Mouse (Mus musculus) embryonic stem cell, embryonic (primary cell): ENCODE results near the gene Tbc1d17.

Source experiments
- CTCF ChIA-PET, 4 experiments: fragments of 300-600 bp in 2 of 4; fragments of 350-600 bp in 2 of 4; sonication (Branson Sonifier 250); formaldehyde crosslinking; loops; one replicate each; lab custom pipeline; 2022; ENCODE audit warnings: inconsistent platforms in 2 of 4; lab: Charles Lee
- POLR2A ChIA-PET, 4 experiments: fragments of 300-600 bp in 2 of 4; fragments of 350-600 bp in 2 of 4; sonication (Branson Sonifier 250); formaldehyde crosslinking; loops; one replicate each; lab custom pipeline; 2022; ENCODE audit warnings: antibody characterized with exemption in 4 of 4, inconsistent platforms in 1 of 4; lab: Charles Lee

Gene Tbc1d17

DNA sequence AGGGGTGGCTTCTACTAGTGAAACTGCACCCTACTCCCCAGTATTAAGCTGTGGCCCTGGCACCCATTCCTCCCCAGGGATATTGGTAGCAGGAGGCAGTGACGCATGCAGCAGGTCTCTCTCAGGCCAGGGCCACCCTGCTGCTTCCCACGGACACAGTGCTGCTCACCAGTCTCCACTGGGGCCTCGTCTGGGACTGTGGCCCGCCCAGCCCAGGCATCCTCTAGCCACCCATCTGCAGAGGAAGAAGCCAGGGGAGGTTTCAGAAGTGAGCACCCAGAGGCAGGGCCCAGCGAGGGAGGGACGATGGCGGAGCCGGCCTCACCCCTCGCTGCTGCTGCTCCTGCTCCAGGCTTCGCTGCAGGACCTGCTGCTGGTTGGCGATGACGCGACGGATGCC is 14.3 kb upstream of the Tbc1d17 start:
- ChIA-PET POLR2A (interaction anchor here in 3 of 4 experiments (0.6 to 52.0 kb wide), 7 partner anchors 8 to 89 kb away, joined by 3 to 2007 read pairs (median 3); partner anchors contain the start of genes Akt1s1 (in 2 of the 3), Tbc1d17 (in 2 of the 3), Atf5 (in 1 of the 3) and Il4i1 (in 1 of the 3)), CTCF (no interaction called here)

- ChIA-PET POLR2A (interaction anchor here (0.5 to 52.0 kb wide), 7 partner anchors 11 to 934 kb away, joined by 3 to 2007 read pairs (median 4); partner anchors contain the start of genes Akt1s1 (in 2 of the 4), Tbc1d17 (in 2 of the 4), Atf5 (in 1 of the 4) and Il4i1 (in 1 of the 4)), CTCF (interaction anchor here in 2 of 4 experiments (0.6 to 0.7 kb wide), 2 partner anchors 104 to 178 kb away, joined by 3 to 5 read pairs; no protein-coding TSS in a partner anchor)
These were observed 13.6 kb upstream of the Tbc1d17 start for GRCm38 (mm10) chr7:44862434-44862833.

DNA sequence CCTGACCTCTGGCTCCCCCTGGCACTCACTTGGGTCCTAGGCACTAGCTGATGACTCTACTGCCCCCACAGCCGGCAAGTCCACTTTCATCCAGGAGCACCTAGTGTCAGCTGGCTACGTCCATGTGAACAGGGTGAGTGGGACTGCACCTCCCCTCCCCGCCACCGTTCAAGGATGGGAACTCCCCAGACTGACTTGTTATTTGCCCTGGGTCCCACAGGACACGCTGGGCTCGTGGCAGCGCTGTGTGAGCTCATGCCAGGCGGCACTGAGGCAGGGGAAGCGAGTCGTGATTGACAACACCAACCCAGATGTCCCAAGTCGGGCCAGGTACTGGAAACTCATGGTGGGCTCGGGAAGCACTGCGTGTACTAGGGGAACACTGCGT is 12.5 kb upstream of the Tbc1d17 start:
- POLR2A ChIA-PET: interaction anchor here in 3 of 4 experiments (0.6 to 52.0 kb wide), 18 partner anchors 9 to 538 kb away, joined by 3 to 2007 read pairs (median 6); partner anchors contain the start of genes Tbc1d17 (in 3 of the 3), Akt1s1 (in 2 of the 3), Il4i1 (in 2 of the 3) and Nup62 (in 2 of the 3)
- CTCF ChIA-PET: interaction anchor here in 3 of 4 experiments (0.5 to 2.2 kb wide), 21 partner anchors 8 to 271 kb away, joined by 3 to 15 read pairs (median 5); partner anchors contain the start of genes Ptov1 (in 2 of the 3), Tbc1d17 (in 2 of the 3), Akt1s1 (in 1 of the 3) and Ap2a1 (in 1 of the 3)

- ChIA-PET CTCF (interaction anchor here (0.5 to 2.2 kb wide), 33 partner anchors 8 to 270 kb away, joined by 3 to 15 read pairs (median 4); partner anchors contain the start of genes Ptov1 (in 3 of the 4), Tbc1d17 (in 2 of the 4), Akt1s1 (in 1 of the 4) and Ap2a1 (in 1 of the 4)), POLR2A (interaction anchor here in 3 of 4 experiments (0.6 to 52.0 kb wide), 32 partner anchors 8 to 537 kb away, joined by 3 to 2007 read pairs (median 4); partner anchors contain the start of genes Tbc1d17 (in 3 of the 3), Akt1s1 (in 2 of the 3), Il4i1 (in 2 of the 3) and Nup62 (in 2 of the 3))
These were observed 11.9 kb upstream of the Tbc1d17 start for GRCm38 (mm10) chr7:44860576-44861428.

- ChIA-PET CTCF (interaction anchor here (0.6 to 2.2 kb wide), 26 partner anchors 7 to 207 kb away, joined by 3 to 15 read pairs (median 4); partner anchors contain the start of genes Ptov1 (in 3 of the 4), Tbc1d17 (in 2 of the 4), Akt1s1 (in 1 of the 4) and Ap2a1 (in 1 of the 4)), POLR2A (interaction anchor here in 3 of 4 experiments (0.6 to 52.0 kb wide), 24 partner anchors 9 to 246 kb away, joined by 3 to 2007 read pairs (median 5); partner anchors contain the start of genes Tbc1d17 (in 3 of the 3), Akt1s1 (in 2 of the 3), Il4i1 (in 2 of the 3) and Nup62 (in 2 of the 3))
These were observed 11.0 kb upstream of the Tbc1d17 start for GRCm38 (mm10) chr7:44859896-44860295.

- CTCF ChIA-PET: interaction anchor here in 2 of 4 experiments (0.8 to 1.6 kb wide), 4 partner anchors 10 to 128 kb away, joined by 4 to 11 read pairs (median 4); partner anchors contain the start of genes Akt1s1 (in 1 of the 2), Ptov1 (in 1 of the 2) and Tbc1d17 (in 1 of the 2)
- POLR2A ChIA-PET: interaction anchor here (0.6 to 52.0 kb wide), 36 partner anchors 8 to 602 kb away, joined by 3 to 2007 read pairs (median 6); partner anchors contain the start of genes Akt1s1 (in 3 of the 4), Ptov1 (in 3 of the 4), Tbc1d17 (in 3 of the 4) and Atf5 (in 2 of the 4)
These were observed 9.0 kb upstream of the Tbc1d17 start for GRCm38 (mm10) chr7:44857905-44858304.

DNA sequence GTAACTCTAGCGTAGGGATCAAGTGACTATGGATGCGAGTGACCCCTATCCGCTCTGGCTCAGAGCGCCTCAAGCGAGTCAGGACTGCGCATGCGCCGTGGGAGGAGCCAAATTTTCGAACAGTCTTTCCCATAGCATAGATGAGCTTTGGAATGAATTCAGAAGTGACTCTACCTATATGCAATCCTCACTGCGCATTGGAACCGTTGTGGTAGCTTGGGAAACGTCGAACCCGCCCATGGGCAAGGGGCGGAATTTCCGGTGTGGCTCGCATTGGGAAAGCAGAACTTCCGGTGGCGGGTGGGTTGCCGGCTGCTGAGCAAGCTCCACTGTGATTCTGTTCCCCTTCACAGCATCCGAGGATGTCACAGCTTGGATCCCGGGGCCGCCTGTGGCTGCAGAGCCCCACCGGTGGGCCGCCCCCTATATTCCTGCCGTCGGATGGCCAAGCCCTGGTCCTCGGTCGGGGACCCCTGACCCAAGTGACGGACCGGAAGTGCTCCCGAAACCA is 8.2 kb upstream of the Tbc1d17 start, which contains the start of gene Pnkp:
Gene Pnkp, plus strand, starts transcription at position 98 of the 511 bp plus-strand sequence.
- ChIA-PET POLR2A (interaction anchor here in 3 of 4 experiments (0.6 to 52.0 kb wide), 35 partner anchors 7 to 609 kb away, joined by 3 to 2007 read pairs (median 6); partner anchors contain the start of genes Atf5 (in 3 of the 3), Il4i1 (in 3 of the 3), Nup62 (in 3 of the 3) and Ptov1 (in 3 of the 3)), CTCF (interaction anchor here in 1 of 4 experiments (0.8 to 1.6 kb wide), 4 partner anchors 9 to 112 kb away, joined by 3 to 5 read pairs (median 4); partner anchors contain the start of genes Akt1s1, Ptov1 and Tbc1d17)

DNA sequence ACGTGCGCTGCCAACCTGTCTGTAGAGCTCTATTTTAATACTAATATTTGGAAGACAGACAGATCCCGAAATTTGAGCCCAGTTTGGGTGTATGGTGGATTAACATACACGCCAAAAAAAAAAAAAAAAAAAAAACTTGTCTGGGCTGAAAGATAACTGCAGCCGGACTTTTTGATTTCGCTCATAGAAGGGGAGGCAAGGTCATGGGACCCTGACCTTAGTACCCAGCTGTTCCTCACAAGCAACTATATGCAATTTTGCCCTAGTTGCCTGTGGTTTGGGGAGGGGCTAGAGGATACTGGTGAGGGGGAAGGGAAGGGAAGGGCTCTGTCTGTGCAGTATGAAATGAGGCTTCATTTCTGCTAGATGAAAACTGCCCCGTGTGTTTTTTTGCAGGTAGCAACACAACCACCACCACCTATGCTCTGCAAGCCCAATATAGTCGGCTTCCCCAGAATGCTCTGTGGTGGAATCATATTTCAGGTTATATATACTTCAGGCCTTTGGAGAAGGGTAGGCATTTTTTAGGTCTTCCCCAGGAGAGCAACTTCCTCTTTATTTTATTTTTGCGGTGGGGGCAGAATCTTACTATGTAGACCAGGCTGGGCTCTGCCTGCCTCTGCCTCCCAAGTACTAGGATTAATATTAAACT is 7.5 kb upstream of the Tbc1d17 start:
- CTCF ChIA-PET: interaction anchor here in 1 of 4 experiments (0.6 to 0.8 kb wide), 2 partner anchors 31 to 111 kb away, joined by 3 read pairs; no protein-coding TSS in a partner anchor
- POLR2A ChIA-PET: interaction anchor here in 3 of 4 experiments (0.6 to 52.0 kb wide), 36 partner anchors 7 to 600 kb away, joined by 3 to 2007 read pairs (median 7); partner anchors contain the start of genes Atf5 (in 3 of the 3), Il4i1 (in 3 of the 3), Nup62 (in 3 of the 3) and Ptov1 (in 3 of the 3)

- ChIA-PET POLR2A (interaction anchor here in 3 of 4 experiments (0.6 to 52.0 kb wide), 35 partner anchors 6 to 265 kb away, joined by 3 to 2007 read pairs (median 4); partner anchors contain the start of genes Atf5 (in 3 of the 3), Il4i1 (in 3 of the 3), Nup62 (in 3 of the 3) and Ptov1 (in 3 of the 3)), CTCF (interaction anchor here in 2 of 4 experiments (0.7 to 1.7 kb wide), 7 partner anchors 15 to 162 kb away, joined by 3 to 7 read pairs (median 4); partner anchors contain the start of gene Ptov1 (in 1 of the 2))
These were observed 6.2 kb upstream of the Tbc1d17 start for GRCm38 (mm10) chr7:44855036-44855435.

DNA sequence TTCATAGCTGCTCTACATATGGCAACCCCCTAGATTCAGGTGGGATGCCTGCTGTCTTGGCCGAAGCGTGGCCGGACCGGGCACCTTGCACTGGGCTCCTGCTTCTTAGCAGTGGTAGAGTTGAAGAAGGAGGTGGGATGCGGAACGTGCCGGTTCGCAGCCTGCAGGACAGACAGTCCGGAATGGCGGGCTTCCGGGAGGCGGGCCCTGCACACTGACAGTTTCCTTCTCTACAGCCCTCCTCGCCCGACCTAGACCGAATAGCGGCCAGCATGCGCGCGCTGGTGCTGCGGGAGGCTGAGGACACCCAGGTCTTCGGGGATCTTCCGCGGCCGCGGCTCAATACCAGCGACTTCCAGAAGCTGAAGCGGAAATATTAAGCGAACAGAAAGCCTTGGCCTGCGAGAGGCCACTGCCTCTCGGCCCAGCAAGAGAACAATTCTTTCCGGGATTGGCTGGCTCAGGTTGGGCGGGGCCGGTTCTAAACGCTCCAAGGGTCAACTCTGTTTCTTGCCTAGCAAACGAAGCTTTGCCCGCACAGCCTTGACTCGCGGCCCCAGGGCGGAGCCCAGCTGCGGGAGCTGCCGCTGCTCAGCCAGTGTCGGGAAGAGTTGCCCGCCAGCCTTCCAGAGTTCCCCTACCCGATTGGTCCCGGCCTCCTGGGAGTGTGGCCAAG is 5.6 kb upstream of the Tbc1d17 start:
- ChIA-PET CTCF (interaction anchor here in 2 of 4 experiments (0.6 to 1.7 kb wide), 9 partner anchors 15 to 229 kb away, joined by 3 to 7 read pairs (median 4); partner anchors contain the start of gene Ptov1 (in 1 of the 2)), POLR2A (interaction anchor here (0.6 to 52.0 kb wide), 39 partner anchors 5 to 269 kb away, joined by 3 to 2007 read pairs (median 4); partner anchors contain the start of genes Atf5 (in 3 of the 4), Il4i1 (in 3 of the 4), Nup62 (in 3 of the 4) and Ptov1 (in 3 of the 4))

DNA sequence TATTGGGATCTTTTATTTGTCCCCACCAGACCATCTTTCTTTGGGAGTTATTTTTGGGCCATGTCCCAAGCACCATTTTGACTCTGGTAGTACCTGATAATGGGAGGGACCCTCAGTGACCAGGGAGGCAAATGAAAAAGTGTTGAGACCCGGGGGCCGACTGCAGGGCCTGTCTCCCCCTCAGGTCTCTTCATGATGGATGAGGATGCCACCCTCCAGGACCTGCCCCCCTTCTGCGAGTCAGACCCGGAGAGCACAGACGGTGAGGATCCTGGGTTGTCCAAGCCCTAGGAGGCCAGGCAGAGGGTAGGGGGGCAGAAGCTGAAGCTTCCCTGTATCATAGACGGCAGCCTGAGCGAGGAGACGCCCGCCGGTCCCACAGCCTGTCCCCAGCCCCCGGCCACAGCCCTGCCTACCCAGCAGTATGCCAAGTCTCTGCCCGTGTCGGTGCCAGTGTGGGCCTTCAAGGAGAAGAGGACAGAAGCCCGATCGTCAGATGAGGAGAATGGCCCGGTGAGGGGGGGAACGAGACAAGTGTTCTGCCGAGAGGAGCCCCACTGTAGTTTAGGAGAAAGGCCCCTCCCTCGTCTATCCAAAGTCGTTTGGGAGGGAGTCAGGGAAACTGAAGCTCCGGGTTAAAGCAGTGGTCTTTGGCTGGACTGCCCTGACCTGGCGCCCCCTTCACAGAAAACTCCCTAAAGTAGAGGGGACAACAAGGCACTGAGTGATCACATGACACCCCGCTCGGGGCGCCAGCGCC is 4.9 kb upstream of the Tbc1d17 start:
- CTCF ChIA-PET: interaction anchor here in 3 of 4 experiments (0.6 to 1.7 kb wide), 7 partner anchors 16 to 229 kb away, joined by 4 to 5 read pairs (median 4); partner anchors contain the start of gene Ptov1 (in 1 of the 3)
- POLR2A ChIA-PET: interaction anchor here (0.6 to 52.0 kb wide), 29 partner anchors 5 to 270 kb away, joined by 3 to 2007 read pairs (median 5); partner anchors contain the start of genes Atf5 (in 3 of the 4), Il4i1 (in 3 of the 4), Nup62 (in 3 of the 4) and Ptov1 (in 3 of the 4)

GRCm38 (mm10) chr7:44853065-44853464 is 4.2 kb upstream of the Tbc1d17 start:
- ChIA-PET CTCF (interaction anchor here in 2 of 4 experiments (1.1 to 1.7 kb wide), 2 partner anchors 7 to 28 kb away, joined by 3 to 4 read pairs; no protein-coding TSS in a partner anchor), POLR2A (interaction anchor here in 2 of 4 experiments (0.6 to 52.0 kb wide), 13 partner anchors 4 to 210 kb away, joined by 3 to 2007 read pairs (median 12); partner anchors contain the start of genes Atf5 (in 2 of the 2), Il4i1 (in 2 of the 2), Nup62 (in 2 of the 2) and Ptov1 (in 2 of the 2))

- POLR2A ChIA-PET: interaction anchor here in 3 of 4 experiments (0.6 to 52.0 kb wide), 14 partner anchors 3 to 211 kb away, joined by 3 to 2007 read pairs (median 26); partner anchors contain the start of genes Ptov1 (in 3 of the 3), Atf5 (in 2 of the 3), Il4i1 (in 2 of the 3) and Nup62 (in 2 of the 3)
- CTCF ChIA-PET: interaction anchor here in 2 of 4 experiments (1.1 to 3.2 kb wide), 3 partner anchors 8 to 28 kb away, joined by 3 to 12 read pairs (median 4); no protein-coding TSS in a partner anchor
These were observed 3.6 kb upstream of the Tbc1d17 start for GRCm38 (mm10) chr7:44852259-44853027.
